Mouse (Mus musculus) ES-E14 (cell line): ENCODE data around the gene Mgat4a.

Source experiments
- CHD2 ChIP-seq: IDR thresholded peaks from 2 replicates; pipeline ENCODE4 v1.6.1; 2014; ENCODE audit warnings: mild to moderate bottlenecking, low read depth, low read length, inconsistent platforms
- HCFC1 ChIP-seq: IDR thresholded peaks from 2 replicates; pipeline ENCODE4 v1.6.1; 2012; ENCODE audit warnings: low read length, inconsistent platforms, borderline replicate concordance; ENCODE audit not compliant: insufficient read depth
- ZC3H11A ChIP-seq: IDR thresholded peaks from 2 replicates; pipeline ENCODE4 v1.6.1; 2012; ENCODE audit warnings: low read depth, mild to moderate bottlenecking, inconsistent platforms, low read length, borderline replicate concordance
- ZNF384 ChIP-seq: IDR thresholded peaks from 2 replicates; pipeline ENCODE4 v1.6.1; 2012; ENCODE audit warnings: low read depth, low read length, inconsistent platforms

- TF ChIP-seq ZNF384: no peak
- TF ChIP-seq ZC3H11A: no peak
- no peak for TF ChIP-seq CHD2
- TF ChIP-seq HCFC1: no peak
These were observed 22.0 kb downstream of the Mgat4a start for GRCm38 (mm10) chr1:37518791-37519190.
